Mouse (Mus musculus) neural tube, embryonic 14.5 days (tissue): ENCODE data around the gene Mxd1. TPM values are rescaled to one million over a fixed set of nuclear protein-coding genes. Genes with fewer than 3 reads are reported as not detected.

Experiments
- ATAC-seq: fragments of 200-750 bp; cut with Nextera tagmentation; 2 replicates; pipeline ENCODE4 v1.8.0; 2017; ENCODE audit warnings: low read depth, mild to moderate bottlenecking, moderate TSS enrichment, moderate library complexity
- H3K27ac ChIP-seq: fragments of 300-500 bp; sonication (generic); 2 replicates; pipeline ENCODE4 v1.5.1; 2014; ENCODE audit warnings: low read depth, mild to moderate bottlenecking, control low read depth, low read length, moderate library complexity, mixed read lengths
- H3K27me3 ChIP-seq: fragments of 300-500 bp; sonication (generic); 2 replicates; pipeline ENCODE4 v1.6.1; 2014; ENCODE audit warnings: low read length; ENCODE audit not compliant: control insufficient read depth, insufficient read depth
- H3K36me3 ChIP-seq: fragments of 300-500 bp; sonication (generic); 2 replicates; pipeline ENCODE4 v1.6.1; 2014; ENCODE audit warnings: low read length, mixed read lengths; ENCODE audit not compliant: control insufficient read depth, insufficient read depth
- H3K4me1 ChIP-seq: fragments of 300-500 bp; sonication (generic); 2 replicates; pipeline ENCODE4 v1.6.1; 2014; ENCODE audit warnings: low read length; ENCODE audit not compliant: control insufficient read depth, insufficient read depth
- H3K4me2 ChIP-seq: fragments of 300-500 bp; sonication (generic); 2 replicates; pipeline ENCODE4 v1.6.1; 2014; ENCODE audit warnings: mild to moderate bottlenecking, low read depth, low read length, control low read depth
- H3K4me3 ChIP-seq: fragments of 300-500 bp; sonication (generic); 2 replicates; pipeline ENCODE4 v1.5.1; 2014; ENCODE audit warnings: low read depth, low read length, control low read depth, mixed read lengths
- H3K9ac ChIP-seq: fragments of 300-500 bp; sonication (generic); replicated peaks from 2 replicates; pipeline ENCODE4 v1.6.1; 2014; ENCODE audit warnings: low read depth, mild to moderate bottlenecking, control low read depth, low read length, mixed read lengths
- H3K9me3 ChIP-seq: fragments of 300-500 bp; sonication (generic); 2 replicates; pipeline ENCODE4 v1.6.1; 2016; ENCODE audit warnings: low read length; ENCODE audit not compliant: control insufficient read depth
- WGBS: fragments of 180-500 bp; shearing (Covaris S2); extraction: QIAGEN DNeasy Blood & Tissue Kit; methylation state at CpG from one replicate; pipeline ENCODE4 v1.1.7; 2014; 5-methylcytosine and 5-hydroxymethylcytosine counted together
- polyA plus RNA-seq: library from polyadenylated mRNA; unstranded; fragments of >200 nt; fragmentation: Nextera tagmentation; extraction: Ambion mirVana; gene quantifications from 2 replicates; pipeline ENCODE4 v1.2.1, GENCODE M21; 2014

The Mxd1 gene
- polyA plus RNA-seq, 1 experiment from 2014 or later = 15.4 TPM

DNA sequence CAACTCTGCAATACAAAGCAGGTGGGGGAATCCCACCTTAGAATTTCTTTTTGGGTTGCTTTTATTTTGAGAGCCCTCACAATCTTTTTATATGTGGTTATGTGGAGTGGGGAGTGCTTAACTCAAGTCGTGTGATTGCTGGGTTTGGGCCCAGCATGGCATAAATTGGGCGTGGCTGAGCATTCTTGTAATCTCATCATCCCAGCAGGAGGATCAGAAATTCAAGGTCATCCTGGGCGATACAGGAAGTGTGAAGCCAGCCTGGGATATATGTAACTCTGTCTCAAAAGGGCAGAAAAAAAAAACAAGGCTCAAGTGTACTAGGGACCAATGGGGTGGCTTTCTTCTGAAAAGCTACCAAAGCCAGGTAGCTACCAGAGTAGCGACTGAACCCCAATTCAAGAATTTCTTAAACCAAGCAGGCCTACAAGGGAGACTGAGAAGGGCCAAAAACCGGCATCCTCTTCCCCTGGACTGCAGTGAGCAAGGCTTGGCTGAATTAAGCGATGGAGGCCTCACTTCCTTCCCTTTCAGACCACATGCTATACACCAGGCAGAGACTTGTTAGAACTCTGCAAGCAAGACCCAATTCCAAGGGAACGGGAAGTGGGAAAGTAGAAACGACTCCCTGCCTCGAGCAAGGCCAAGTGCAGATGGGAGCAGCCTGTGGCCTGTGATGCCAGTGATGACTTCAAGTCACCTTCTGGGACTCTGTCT, 8.6 kb downstream of the Mxd1 start:
- Histone ChIP-seq H3K9me3 (no peaks in the 10 kb centered on the region), H3K27me3 (no peaks in the 10 kb centered on the region), H3K9ac (no peak overlapping the region), H3K4me3 (no peak overlapping the region), H3K4me2 (no peak overlapping the region), H3K4me1 (no peaks in the 10 kb centered on the region), H3K27ac (no peak overlapping the region), H3K36me3 (peaks cover 66% of the 10 kb centered on the region)
- no peak for ATAC-seq
- 78% methylated on average over 9 of the region's 9 CpGs for WGBS

DNA sequence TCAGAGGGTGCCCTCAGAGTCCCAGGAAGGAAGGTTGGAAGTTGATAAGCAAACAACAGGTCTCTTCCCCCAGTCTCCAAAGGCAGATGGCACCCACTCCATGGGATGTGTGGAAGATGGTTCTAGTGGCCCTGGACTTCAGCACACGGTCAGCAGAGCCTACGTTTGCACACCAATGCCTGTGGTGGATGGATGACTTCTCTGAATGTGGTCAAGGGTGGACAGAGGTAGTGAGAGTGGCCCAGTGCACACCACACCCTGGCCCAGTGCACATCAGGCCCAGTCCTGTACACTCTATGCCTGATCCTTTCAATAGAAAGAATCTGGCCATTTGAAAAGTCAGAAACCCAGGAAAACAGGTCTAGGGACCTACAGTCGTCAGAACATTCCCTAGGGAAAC, 10.5 kb downstream of the Mxd1 start:
- ATAC-seq = no peak
- no peak overlapping the region for H3K27ac ChIP-seq
- H3K4me1 ChIP-seq = no peaks in the 10 kb centered on the region
- no peak overlapping the region for H3K4me3 ChIP-seq
- H3K9me3 ChIP-seq = no peaks in the 10 kb centered on the region
- H3K36me3 ChIP-seq = peaks cover 63% of the 10 kb centered on the region
- no peak overlapping the region for H3K9ac ChIP-seq
- H3K4me2 ChIP-seq = no peak overlapping the region
- no peaks in the 10 kb centered on the region for H3K27me3 ChIP-seq
- WGBS = 83% methylated on average over 3 of the region's 3 CpGs

DNA sequence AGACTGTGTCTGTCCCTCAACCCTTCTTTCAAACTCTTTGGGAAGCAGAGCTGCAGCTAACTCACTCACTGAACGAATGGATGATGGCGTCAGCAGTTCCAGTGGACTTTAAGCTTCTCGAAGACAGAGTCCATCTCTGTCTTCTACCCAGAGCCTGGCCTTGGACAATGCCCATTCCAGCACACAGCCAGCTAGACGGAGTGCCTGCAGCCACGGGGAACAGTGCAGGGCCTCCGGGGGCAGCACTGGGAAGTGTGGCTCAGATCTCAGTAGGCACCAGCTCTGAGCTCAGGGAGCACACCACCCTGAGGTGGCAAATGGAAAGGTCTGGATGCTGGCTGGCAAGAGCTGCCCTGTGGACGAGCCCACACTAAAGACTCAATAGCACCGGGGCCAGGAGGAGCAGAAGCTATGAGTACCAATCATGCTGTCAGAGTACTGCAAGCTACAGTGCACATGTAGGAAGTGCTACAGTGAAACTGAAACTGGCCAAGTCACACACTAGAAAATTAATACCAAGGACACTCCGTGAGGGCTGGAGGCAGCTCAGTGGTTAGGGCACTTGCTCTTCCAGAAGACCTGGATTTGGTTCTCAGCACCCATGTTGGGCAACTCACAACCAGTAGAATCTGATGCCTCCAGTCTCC, 14.6 kb downstream of the Mxd1 start:
- Histone ChIP-seq H3K27ac (no peak overlapping the region), H3K9me3 (no peaks in the 10 kb centered on the region), H3K27me3 (no peaks in the 10 kb centered on the region), H3K4me3 (no peak overlapping the region), H3K9ac (no peak overlapping the region), H3K4me1 (no peaks in the 10 kb centered on the region), H3K36me3 (peaks cover 57% of the 10 kb centered on the region), H3K4me2 (no peak overlapping the region)
- 75% methylated on average over 9 of the region's 9 CpGs for WGBS
- ATAC-seq = no peak

GRCm38 (mm10) chr6:86653026-86653425, 15.9 kb downstream of the Mxd1 start:
- H3K9ac ChIP-seq = no peak overlapping the region
- H3K4me1 ChIP-seq = no peaks in the 10 kb centered on the region
- WGBS = 92% methylated on average over 6 of the region's 6 CpGs
- no peak for ATAC-seq
- no peak overlapping the region for H3K4me2 ChIP-seq
- H3K36me3 ChIP-seq = peaks cover 56% of the 10 kb centered on the region
- H3K4me3 ChIP-seq = no peak overlapping the region
- no peaks in the 10 kb centered on the region for H3K27me3 ChIP-seq
- no peak overlapping the region for H3K27ac ChIP-seq
- H3K9me3 ChIP-seq = no peaks in the 10 kb centered on the region

GRCm38 (mm10) chr6:86646143-86646542, 22.8 kb downstream of the Mxd1 start:
- Histone ChIP-seq H3K27me3 (no peaks in the 10 kb centered on the region), H3K4me3 (no peak overlapping the region), H3K27ac (no peak overlapping the region), H3K36me3 (peaks cover 28% of the 10 kb centered on the region), H3K9ac (no peak overlapping the region), H3K9me3 (no peaks in the 10 kb centered on the region), H3K4me2 (no peak overlapping the region), H3K4me1 (no peaks in the 10 kb centered on the region)
- no peak for ATAC-seq
- WGBS = 87% methylated on average over 7 of the region's 7 CpGs

DNA sequence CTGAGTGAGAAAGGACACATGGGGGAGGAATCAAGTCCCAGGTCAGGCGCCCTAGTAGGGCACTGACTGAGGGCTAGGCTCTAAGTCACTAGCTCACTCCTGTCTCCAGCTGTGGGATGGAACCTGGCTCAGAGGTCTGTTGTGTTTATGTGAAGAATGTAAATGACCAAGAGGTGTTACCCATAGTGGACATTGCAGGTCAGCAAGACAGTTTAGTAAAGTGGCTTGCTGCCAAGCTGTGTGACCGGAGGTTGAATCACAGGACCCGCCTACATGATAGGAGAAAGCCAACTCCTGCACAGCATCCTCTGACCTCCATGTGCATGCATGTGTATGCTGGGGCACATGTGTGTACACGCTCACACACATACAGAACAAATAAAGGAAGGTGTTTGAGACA, 23.4 kb downstream of the Mxd1 start:
- ATAC-seq = no peak
- no peak overlapping the region for H3K4me2 ChIP-seq
- H3K4me3 ChIP-seq = no peak overlapping the region
- peaks cover 22% of the 10 kb centered on the region for H3K36me3 ChIP-seq
- no peaks in the 10 kb centered on the region for H3K27me3 ChIP-seq
- H3K9me3 ChIP-seq = no peaks in the 10 kb centered on the region
- no peak overlapping the region for H3K9ac ChIP-seq
- H3K4me1 ChIP-seq = no peaks in the 10 kb centered on the region
- WGBS = 83% methylated on average over 4 of the region's 4 CpGs
- H3K27ac ChIP-seq = no peak overlapping the region

GRCm38 (mm10) chr6:86644775-86645400, 24.1 kb downstream of the Mxd1 start:
- H3K27me3 ChIP-seq = no peaks in the 10 kb centered on the region
- no peak overlapping the region for H3K27ac ChIP-seq
- H3K4me3 ChIP-seq = no peak overlapping the region
- H3K4me2 ChIP-seq = no peak overlapping the region
- H3K9me3 ChIP-seq = no peaks in the 10 kb centered on the region
- no peak overlapping the region for H3K9ac ChIP-seq
- peaks cover 16% of the 10 kb centered on the region for H3K36me3 ChIP-seq
- no peak for ATAC-seq
- WGBS = 88% methylated on average over 3 of the region's 3 CpGs
- no peaks in the 10 kb centered on the region for H3K4me1 ChIP-seq

DNA sequence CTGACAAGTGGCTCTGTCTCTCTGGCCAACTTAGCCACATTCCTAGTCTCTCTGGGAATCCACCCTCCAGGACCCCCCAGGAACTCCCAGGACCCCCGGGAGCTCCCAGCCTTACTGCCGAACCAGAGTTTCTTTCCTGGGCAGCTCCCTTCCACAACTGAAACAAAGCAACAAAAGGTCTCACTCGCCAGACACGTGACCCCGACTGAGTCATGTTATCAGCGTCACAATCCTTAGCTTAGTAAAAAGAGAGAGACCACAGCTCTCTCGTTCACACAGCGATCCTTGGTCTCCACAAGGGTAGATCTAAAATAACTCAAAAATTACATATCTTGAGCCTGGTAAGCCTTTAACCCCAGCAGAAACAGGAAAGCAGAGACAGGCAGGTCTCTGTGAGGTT, 27.2 kb downstream of the Mxd1 start:
- no peak overlapping the region for H3K4me2 ChIP-seq
- H3K27ac ChIP-seq = no peak overlapping the region
- H3K9me3 ChIP-seq = no peaks in the 10 kb centered on the region
- no peak overlapping the region for H3K9ac ChIP-seq
- H3K4me1 ChIP-seq = no peaks in the 10 kb centered on the region
- H3K4me3 ChIP-seq = no peak overlapping the region
- H3K27me3 ChIP-seq = no peaks in the 10 kb centered on the region
- no peaks in the 10 kb centered on the region for H3K36me3 ChIP-seq
- 68% methylated on average over 8 of the region's 8 CpGs for WGBS
- no peak for ATAC-seq

- WGBS = 86% methylated on average over 8 of the region's 8 CpGs
Measured at GRCm38 (mm10) chr6:86640776-86641175, 28.2 kb downstream of the Mxd1 start.

More at GRCm38 (mm10) chr6:86640776-86641175, 28.2 kb downstream of the Mxd1 start:
- no peak overlapping the region for H3K9ac ChIP-seq
- H3K4me3 ChIP-seq = no peak overlapping the region
- no peak overlapping the region for H3K27ac ChIP-seq
- no peaks in the 10 kb centered on the region for H3K36me3 ChIP-seq
- no peak for ATAC-seq
- H3K4me2 ChIP-seq = no peak overlapping the region
- no peaks in the 10 kb centered on the region for H3K9me3 ChIP-seq
- H3K27me3 ChIP-seq = no peaks in the 10 kb centered on the region
- no peaks in the 10 kb centered on the region for H3K4me1 ChIP-seq
